ENCODE assay signal across 9 mouse cellular contexts in genomic region chr8:11277602-11278051, GRCm38 (mm10). TPM values are rescaled to one million over a fixed set of nuclear protein-coding genes. Genes with fewer than 3 reads are reported as not detected.
DNase-seq lines count a peak whose midpoint lies in the region; ATAC-seq and TF ChIP-seq lines count a peak whose summit lies in the region.
"Had no signal": no experiment of that assay in that cellular context is flagged by ENCODE, and none has a peak within 500 bp of the region (broad histone marks: within the 10 kb centered on the region; RNA-seq: fewer than 3 reads in every experiment).

No protein-coding gene starts in this region.

- peaks cover 68% of the 10 kb centered on the region for H3K4me1 ChIP-seq in kidney, embryonic 16.5 days (ENCODE audit: insufficient read depth, low read length)
- H3K4me1 ChIP-seq in embryonic facial prominence, embryonic 12.5 days, result peaks cover 43% of the 10 kb centered on the region
- peaks cover 73% of the 10 kb centered on the region for H3K4me1 ChIP-seq in heart, embryonic 16.5 days (ENCODE audit: control insufficient read depth, insufficient read depth, low read length)
- peaks cover 55% of the 10 kb centered on the region for H3K4me1 ChIP-seq in lung, postnatal 0 days (ENCODE audit: insufficient read depth, low read depth, low read length)

- no peak overlapping the region for H3K4me2 ChIP-seq in kidney, embryonic 16.5 days (replicated peaks; ENCODE audit: low read depth, low read length)
- H3K4me2 ChIP-seq in embryonic facial prominence, embryonic 12.5 days (replicated peaks), result no peak overlapping the region
- no peak overlapping the region for H3K4me2 ChIP-seq in heart, embryonic 16.5 days (ENCODE audit: low read depth, low read length)
- H3K4me2 ChIP-seq in lung, postnatal 0 days (replicated peaks; ENCODE audit: low read depth, low read length), result no peak overlapping the region

- TF ChIP-seq EP300 in lung, postnatal 0 days (IDR thresholded peaks at IDR 0.05), result peak; percentile 82

- no peak for TF ChIP-seq CTCF in lung, postnatal 0 days (IDR thresholded peaks at IDR 0.05)

- 87% methylated on average over 3 of the region's 3 CpGs for WGBS in kidney, embryonic 16.5 days
- 72% methylated on average over 3 of the region's 3 CpGs for WGBS in embryonic facial prominence, embryonic 12.5 days
- 72% methylated on average over 3 of the region's 3 CpGs for WGBS in heart, embryonic 16.5 days
- WGBS in lung, postnatal 0 days, result 52% methylated on average over 3 of the region's 3 CpGs

- no peak overlapping the region for H3K9ac ChIP-seq in kidney, embryonic 16.5 days (replicated peaks; ENCODE audit: low read length)
- H3K9ac ChIP-seq in embryonic facial prominence, embryonic 12.5 days, result no peak overlapping the region
- no peak overlapping the region for H3K9ac ChIP-seq in heart, embryonic 16.5 days (ENCODE audit: low read length)
- H3K9ac ChIP-seq in lung, postnatal 0 days (replicated peaks; ENCODE audit: low read depth), result no peak overlapping the region

- H3K4me3 ChIP-seq in kidney, embryonic 16.5 days (ENCODE audit: low read length), result no peak overlapping the region
- no peak overlapping the region for H3K4me3 ChIP-seq in embryonic facial prominence, embryonic 12.5 days
- H3K4me3 ChIP-seq in heart, embryonic 16.5 days (ENCODE audit: low read length), result no peak overlapping the region
- no peak overlapping the region for H3K4me3 ChIP-seq in lung, postnatal 0 days (ENCODE audit: low read depth, low read length)

- no peaks in the 10 kb centered on the region for H3K9me3 ChIP-seq in kidney, embryonic 16.5 days (ENCODE audit: low read length)
- no peaks in the 10 kb centered on the region for H3K9me3 ChIP-seq in embryonic facial prominence, embryonic 12.5 days
- no peaks in the 10 kb centered on the region for H3K9me3 ChIP-seq in heart, embryonic 16.5 days (replicated peaks; ENCODE audit: control insufficient read depth, low read length)
- no peaks in the 10 kb centered on the region for H3K9me3 ChIP-seq in lung, postnatal 0 days (ENCODE audit: low read length)
- H3K9me3 ChIP-seq: G1E had no signal

- 0 out of 2 replicates have a peak, but pooled peaks cover 3% of the 10 kb centered on the region for H3K36me3 ChIP-seq in kidney, embryonic 16.5 days (ENCODE audit: insufficient read depth, low read length)
- H3K36me3 ChIP-seq in embryonic facial prominence, embryonic 12.5 days, result no peaks in the 10 kb centered on the region
- peaks cover 4% of the 10 kb centered on the region; the same call in 1 of the 2 replicates for H3K36me3 ChIP-seq in heart, embryonic 16.5 days (ENCODE audit: control insufficient read depth, insufficient read depth)
- no peaks in the 10 kb centered on the region; the same call in 1 of the 2 replicates for H3K36me3 ChIP-seq in lung, postnatal 0 days (ENCODE audit: insufficient read depth, low read length)
- H3K36me3 ChIP-seq: G1E had no signal

- H3K27ac ChIP-seq in kidney, embryonic 16.5 days (ENCODE audit: low read length), result peak overlapping the region; percentile 85
- H3K27ac ChIP-seq in embryonic facial prominence, embryonic 12.5 days, result 0 out of 2 replicates have a peak overlapping the region, but pooled peaks have one; percentile 46
- H3K27ac ChIP-seq in heart, embryonic 16.5 days (ENCODE audit: low read length), result peak overlapping the region; percentile 53
- peak overlapping the region; percentile 89 for H3K27ac ChIP-seq in lung, postnatal 0 days (ENCODE audit: low read length)

- no peak for DNase-seq in kidney, adult 8-10 months
- peak; percentile 88 for DNase-seq in lung, postnatal 0 days (ENCODE audit: low spot score)
- no peak for DNase-seq in retina, postnatal 1 day
- DNase-seq in left cerebral cortex, adult 9 months (ENCODE audit: low spot score in 2 of 2), result no peak
- no peak for DNase-seq in adrenal gland, adult 2 months

- ATAC-seq in kidney, embryonic 16.5 days (ENCODE audit: low FRiP score, low TSS enrichment), result no peak
- no peak for ATAC-seq in embryonic facial prominence, embryonic 12.5 days (ENCODE audit: insufficient number of reproducible peaks, insufficient read depth, low FRiP score, low TSS enrichment)
- ATAC-seq in heart, embryonic 16.5 days (replicated peaks; ENCODE audit: extremely low read depth, insufficient read depth, low FRiP score), result no peak
- peak; percentile 55 for ATAC-seq in lung, postnatal 0 days

- no peaks in the 10 kb centered on the region for H3K27me3 ChIP-seq in kidney, embryonic 16.5 days (ENCODE audit: insufficient read depth, low read length)
- no peaks in the 10 kb centered on the region for H3K27me3 ChIP-seq in embryonic facial prominence, embryonic 12.5 days
- no peaks in the 10 kb centered on the region for H3K27me3 ChIP-seq in heart, embryonic 16.5 days (ENCODE audit: control insufficient read depth, insufficient read depth, low read length)
- H3K27me3 ChIP-seq in lung, postnatal 0 days (replicated peaks; ENCODE audit: insufficient read depth, low read length), result no peaks in the 10 kb centered on the region

RNA-seq across cellular contexts. Expression of gene Col4a2, which starts 35.0 kb away (rescaled TPM):
- polyA plus RNA-seq in kidney, embryonic 16.5 days (2015; fragmentation: Nextera tagmentation; extraction: Ambion mirVana), result 121 and 126 TPM in 2 replicates
- polyA plus RNA-seq in embryonic facial prominence, embryonic 12.5 days (2016; fragmentation: Nextera tagmentation; extraction: Ambion mirVana), result 82.2 and 84.0 TPM in 2 replicates
- polyA plus RNA-seq in heart, embryonic 16.5 days (2015; fragmentation: Nextera tagmentation; extraction: Ambion mirVana), result 80.1 and 105 TPM in 2 replicates
- 183 and 189 TPM in 2 replicates for polyA plus RNA-seq in lung, postnatal 0 days (2015; fragmentation: Nextera tagmentation; extraction: Ambion mirVana)
- total RNA-seq in adrenal gland, adult 2 months (2021), result 100 to 1,000 TPM; 127 to 193 TPM
- 114 and 115 TPM in 2 replicates for polyA plus RNA-seq in adrenal gland, adult 2 months (2012; rRNA removed)
- polyA plus RNA-seq: G1E had no signal

RNA-seq across cellular contexts. Expression of gene Col4a1, which starts 35.0 kb away (rescaled TPM):
- 382 and 440 TPM in 2 replicates for polyA plus RNA-seq in kidney, embryonic 16.5 days (2015; fragmentation: Nextera tagmentation; extraction: Ambion mirVana)
- polyA plus RNA-seq in embryonic facial prominence, embryonic 12.5 days (2016; fragmentation: Nextera tagmentation; extraction: Ambion mirVana), result 168 and 169 TPM in 2 replicates
- polyA plus RNA-seq in heart, embryonic 16.5 days (2015; fragmentation: Nextera tagmentation; extraction: Ambion mirVana), result 213 and 274 TPM in 2 replicates
- polyA plus RNA-seq in lung, postnatal 0 days (2015; fragmentation: Nextera tagmentation; extraction: Ambion mirVana), result 346 and 376 TPM in 2 replicates
- total RNA-seq in adrenal gland, adult 2 months (2021), result 100 to 1,000 TPM; 260 to 455 TPM
- 293 and 303 TPM in 2 replicates for polyA plus RNA-seq in adrenal gland, adult 2 months (2012; rRNA removed)
- polyA plus RNA-seq: G1E had no signal
